Mouse (Mus musculus): ENCODE measurements around the gene Tnr. TPM values are rescaled to one million over a fixed set of nuclear protein-coding genes. Genes with fewer than 3 reads are reported as not detected.

Gene Tnr
- polyA plus RNA-seq (2015; fragmentation: Nextera tagmentation; extraction: Ambion mirVana), result 0.01 and 0.02 TPM in 2 replicates

- Histone ChIP-seq H3K36me3 (no peaks in the 10 kb centered on the region), H3K9ac (no peak within 1 kb of the TSS), H3K4me2 (no peak within 1 kb of the TSS), H3K27me3 (0 out of 2 replicates have a peak, but pooled peaks cover 3% of the 10 kb centered on the region), H3K9me3 (replicated peaks) (no peaks in the 10 kb centered on the region), H3K4me3 (replicated peaks) (no peak within 1 kb of the TSS), H3K27ac (no peak within 1 kb of the TSS), H3K4me1 (replicated peaks) (no peaks in the 10 kb centered on the region)
- 3% methylated on average over 8 of the region's 8 CpGs for WGBS (ENCODE audit: insufficient replicate concordance)
- ATAC-seq (ENCODE audit: low read depth) (no peak), DNase-seq (no peak)
These were observed at the start of gene Tnr for GRCm38 (mm10) chr1:159523578-159523977. Gene Tnr, plus strand, starts transcription at chr1:159523769.

- no peaks in the 10 kb centered on the region for H3K36me3 ChIP-seq
- H3K27me3 ChIP-seq, result no peaks in the 10 kb centered on the region
- ATAC-seq (ENCODE audit: low read depth) (no peak), DNase-seq (no peak)
- no peak overlapping the region for H3K27ac ChIP-seq
- no peaks in the 10 kb centered on the region for H3K4me1 ChIP-seq (replicated peaks)
- no peak overlapping the region for H3K4me2 ChIP-seq
- no peaks in the 10 kb centered on the region for H3K9me3 ChIP-seq (replicated peaks)
- no peak overlapping the region for H3K9ac ChIP-seq
- no peak overlapping the region for H3K4me3 ChIP-seq (replicated peaks)
- WGBS (ENCODE audit: insufficient replicate concordance), result 38% methylated on average over 4 of the region's 4 CpGs
These were observed 33.6 kb upstream of the Tnr start for GRCm38 (mm10) chr1:159489853-159490435.

DNA sequence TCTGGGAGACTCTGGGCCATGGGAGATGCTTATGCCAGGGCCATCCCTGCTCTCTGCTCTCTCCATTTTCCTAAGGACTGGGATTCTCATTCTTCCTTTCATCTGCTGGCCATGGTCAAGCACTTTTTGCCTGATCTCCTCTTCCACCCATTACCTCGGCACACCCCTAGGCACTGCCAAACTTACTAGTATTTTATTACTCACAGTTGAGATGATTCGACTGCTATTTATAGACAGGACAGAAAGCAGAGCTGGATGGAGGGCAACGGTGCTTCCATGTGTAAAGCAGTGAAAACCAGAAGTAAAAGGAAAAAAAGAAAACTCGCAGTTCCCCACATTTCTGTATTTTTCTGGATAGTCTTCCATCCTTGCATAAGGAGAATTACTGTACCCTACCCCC, 31.0 kb upstream of the Tnr start:
- Histone ChIP-seq H3K27ac (no peak overlapping the region), H3K36me3 (no peaks in the 10 kb centered on the region), H3K4me1 (replicated peaks) (no peaks in the 10 kb centered on the region), H3K4me3 (replicated peaks) (no peak overlapping the region), H3K27me3 (no peaks in the 10 kb centered on the region), H3K4me2 (no peak overlapping the region), H3K9me3 (replicated peaks) (no peaks in the 10 kb centered on the region), H3K9ac (no peak overlapping the region)
- 56% methylated on average over 4 of the region's 4 CpGs for WGBS (ENCODE audit: insufficient replicate concordance)
- ATAC-seq (ENCODE audit: low read depth) (no peak), DNase-seq (no peak)

DNA sequence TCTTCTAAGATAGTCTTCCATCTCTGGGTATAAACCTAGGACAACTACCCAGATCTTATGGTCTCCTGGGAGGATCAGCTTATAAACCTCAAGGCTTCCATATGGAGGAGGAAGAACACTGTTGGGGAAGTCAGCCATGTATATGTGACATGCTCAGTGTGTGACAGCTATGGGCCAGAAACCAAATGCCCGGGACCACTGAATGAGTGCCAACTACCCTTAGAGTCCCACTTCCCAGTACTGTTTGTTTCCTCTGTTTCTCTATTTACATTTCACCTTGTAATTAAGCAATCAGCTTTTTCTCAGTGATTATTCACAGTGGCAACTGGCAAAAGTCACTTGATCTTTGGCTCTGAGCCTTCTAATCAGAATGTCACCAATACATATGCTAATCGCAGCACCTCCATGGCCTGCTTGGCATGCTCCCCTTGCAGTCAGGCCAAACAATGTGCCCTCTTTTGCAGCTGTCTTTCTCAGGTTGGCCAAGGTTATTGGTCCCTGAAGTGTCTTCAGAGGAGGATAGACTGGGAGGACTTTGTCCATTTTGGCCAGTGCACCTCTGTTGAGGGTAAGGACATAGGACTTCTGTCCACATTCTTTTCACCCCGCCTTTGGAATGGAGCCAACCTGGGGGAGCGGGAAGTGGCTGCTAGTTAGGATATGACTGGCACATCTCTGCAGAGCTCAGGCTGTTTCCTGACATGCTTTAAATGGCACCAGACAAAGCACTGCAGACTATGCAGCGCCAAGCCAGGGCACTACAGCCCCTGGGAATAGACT, 29.7 kb upstream of the Tnr start:
- WGBS (ENCODE audit: insufficient replicate concordance), result 63% methylated on average over 5 of the region's 5 CpGs
- Histone ChIP-seq H3K36me3 (no peaks in the 10 kb centered on the region), H3K4me2 (no peak overlapping the region), H3K9me3 (replicated peaks) (no peaks in the 10 kb centered on the region), H3K9ac (no peak overlapping the region), H3K4me3 (replicated peaks) (no peak overlapping the region), H3K27me3 (no peaks in the 10 kb centered on the region), H3K4me1 (replicated peaks) (no peaks in the 10 kb centered on the region), H3K27ac (no peak overlapping the region)
- DNase-seq (no peak), ATAC-seq (ENCODE audit: low read depth) (no peak)

DNA sequence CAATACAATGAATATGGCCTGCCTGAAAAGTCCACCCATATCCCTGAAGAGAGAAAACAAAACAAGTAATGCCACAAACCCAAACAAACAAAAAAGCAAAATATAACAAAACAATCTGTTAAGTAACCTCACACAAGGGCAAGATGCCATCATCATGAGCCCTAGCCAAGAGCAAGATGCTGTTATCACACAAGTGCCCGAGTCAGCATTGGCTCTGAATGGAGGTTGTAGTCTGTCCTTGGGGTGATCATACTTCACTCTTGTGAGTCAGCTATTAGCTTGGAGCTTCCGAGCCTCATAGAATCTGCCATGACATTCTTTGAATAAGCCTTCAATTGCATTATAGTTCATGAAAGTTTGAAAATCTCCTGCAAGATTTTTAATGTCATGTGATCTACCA, 25.3 kb upstream of the Tnr start:
- WGBS (ENCODE audit: insufficient replicate concordance), result 60% methylated on average over 2 of the region's 2 CpGs
- DNase-seq, result no peak
- Histone ChIP-seq H3K4me3 (replicated peaks) (no peak overlapping the region), H3K36me3 (no peaks in the 10 kb centered on the region), H3K9ac (no peak overlapping the region), H3K9me3 (replicated peaks) (no peaks in the 10 kb centered on the region), H3K4me2 (no peak overlapping the region), H3K27me3 (no peaks in the 10 kb centered on the region), H3K4me1 (replicated peaks) (no peaks in the 10 kb centered on the region), H3K27ac (no peak overlapping the region)
- ATAC-seq (ENCODE audit: low read depth), result no peak

DNA sequence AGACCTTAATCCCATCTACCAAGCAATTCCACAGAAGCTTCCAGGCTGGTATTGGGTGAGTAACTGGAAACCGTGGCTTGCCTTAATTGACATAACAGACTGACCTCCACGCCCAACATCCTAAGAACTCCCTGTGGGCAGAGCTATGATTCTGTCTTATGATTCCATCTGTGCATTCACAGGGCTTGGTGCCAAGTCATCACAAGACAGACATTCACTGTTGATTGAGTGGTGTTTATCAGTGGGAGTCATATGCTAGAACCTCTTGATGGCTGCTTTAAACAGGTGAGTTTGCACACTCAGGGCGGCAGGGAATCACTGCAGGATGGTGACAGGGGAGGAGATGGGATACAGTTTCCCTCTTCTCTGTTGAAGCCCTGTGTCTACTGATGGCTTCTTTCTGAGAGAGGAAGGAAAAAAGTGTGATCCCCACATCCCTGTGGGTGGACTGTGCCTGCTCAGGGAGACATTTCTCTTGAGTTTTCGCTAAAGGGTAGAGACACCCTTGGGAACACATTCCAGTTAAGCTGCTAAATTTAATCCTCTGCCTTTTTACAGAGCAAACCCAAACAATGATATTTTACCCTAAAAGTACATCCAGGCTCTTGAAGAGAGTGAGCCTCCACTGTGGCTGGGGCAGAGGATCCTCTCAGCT, 23.6 kb upstream of the Tnr start:
- Histone ChIP-seq H3K4me3 (replicated peaks) (no peak overlapping the region), H3K9me3 (replicated peaks) (no peaks in the 10 kb centered on the region), H3K9ac (no peak overlapping the region), H3K27ac (no peak overlapping the region), H3K4me2 (no peak overlapping the region), H3K27me3 (no peaks in the 10 kb centered on the region), H3K4me1 (replicated peaks) (no peaks in the 10 kb centered on the region), H3K36me3 (no peaks in the 10 kb centered on the region)
- WGBS (ENCODE audit: insufficient replicate concordance), result 67% methylated on average over 4 of the region's 4 CpGs
- DNase-seq, result no peak
- ATAC-seq (ENCODE audit: low read depth), result no peak

GRCm38 (mm10) chr1:159501911-159502310, 21.7 kb upstream of the Tnr start:
- 64% methylated on average over 4 of the region's 4 CpGs for WGBS (ENCODE audit: insufficient replicate concordance)
- Histone ChIP-seq H3K4me2 (no peak overlapping the region), H3K4me1 (replicated peaks) (no peaks in the 10 kb centered on the region), H3K36me3 (no peaks in the 10 kb centered on the region), H3K4me3 (replicated peaks) (no peak overlapping the region), H3K9ac (no peak overlapping the region), H3K27ac (no peak overlapping the region), H3K9me3 (replicated peaks) (no peaks in the 10 kb centered on the region), H3K27me3 (no peaks in the 10 kb centered on the region)
- DNase-seq, result no peak
- ATAC-seq (ENCODE audit: low read depth), result no peak

DNA sequence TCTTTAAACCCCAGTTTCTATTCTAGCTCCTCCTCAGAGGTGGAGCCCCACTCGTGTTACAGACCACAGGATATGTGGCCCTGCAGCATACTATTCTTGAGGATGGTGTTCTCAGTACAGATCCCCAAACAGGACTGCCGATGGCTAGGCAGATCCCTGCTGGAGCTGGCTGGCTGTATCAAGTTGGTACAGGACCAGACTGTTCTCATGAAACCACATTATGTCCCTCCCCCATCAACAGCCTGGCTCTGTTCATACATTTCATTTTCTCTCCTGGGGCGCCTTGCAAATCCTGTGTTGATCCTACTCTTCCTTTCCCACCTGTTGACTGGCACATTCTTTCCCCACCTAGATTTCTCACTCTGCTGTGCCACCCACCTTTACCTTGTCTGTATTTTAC, 12.9 kb upstream of the Tnr start:
- Histone ChIP-seq H3K36me3 (no peaks in the 10 kb centered on the region), H3K9me3 (replicated peaks) (no peaks in the 10 kb centered on the region), H3K4me2 (no peak overlapping the region), H3K9ac (no peak overlapping the region), H3K4me1 (replicated peaks) (no peaks in the 10 kb centered on the region), H3K27ac (no peak overlapping the region), H3K4me3 (replicated peaks) (no peak overlapping the region), H3K27me3 (no peaks in the 10 kb centered on the region)
- DNase-seq (no peak), ATAC-seq (ENCODE audit: low read depth) (no peak)
- 53% methylated on average over 3 of the region's 3 CpGs for WGBS (ENCODE audit: insufficient replicate concordance)

DNA sequence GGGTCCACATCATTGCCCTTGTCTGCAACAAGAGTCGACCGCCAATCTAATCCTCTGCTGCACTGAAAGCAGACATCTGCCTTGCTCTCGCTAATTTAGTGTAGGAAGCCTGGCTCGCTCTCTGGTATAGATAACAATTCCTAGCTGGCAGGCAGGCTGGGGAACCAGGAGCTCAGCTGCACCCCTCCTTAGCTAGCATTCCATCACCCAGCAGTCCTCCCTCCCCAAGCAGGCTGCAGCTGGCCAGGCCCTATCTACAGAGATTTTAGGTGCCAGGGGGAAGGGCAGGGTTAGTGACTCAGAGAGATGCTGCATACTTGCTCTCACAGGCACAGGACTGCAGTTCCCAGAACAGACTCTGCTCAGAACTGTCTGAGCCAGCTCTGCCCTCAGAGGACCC, 5.9 kb upstream of the Tnr start:
- no peak for DNase-seq
- Histone ChIP-seq H3K27me3 (no peaks in the 10 kb centered on the region), H3K4me3 (replicated peaks) (no peak overlapping the region), H3K4me1 (replicated peaks) (no peaks in the 10 kb centered on the region), H3K4me2 (no peak overlapping the region), H3K9ac (no peak overlapping the region), H3K9me3 (replicated peaks) (no peaks in the 10 kb centered on the region), H3K27ac (no peak overlapping the region), H3K36me3 (no peaks in the 10 kb centered on the region)
- 19% methylated on average over 4 of the region's 4 CpGs for WGBS (ENCODE audit: insufficient replicate concordance)
- no peak for ATAC-seq (ENCODE audit: low read depth)

- DNase-seq, result no peak
- H3K4me2 ChIP-seq, result no peak overlapping the region
- H3K36me3 ChIP-seq, result no peaks in the 10 kb centered on the region
- H3K27me3 ChIP-seq, result no peaks in the 10 kb centered on the region
- ATAC-seq (ENCODE audit: low read depth), result no peak
- H3K9me3 ChIP-seq (replicated peaks), result no peaks in the 10 kb centered on the region
- H3K27ac ChIP-seq, result no peak overlapping the region
- no peak overlapping the region for H3K9ac ChIP-seq
- WGBS (ENCODE audit: insufficient replicate concordance), result 30% methylated on average over 1 of the region's 1 CpGs
- H3K4me3 ChIP-seq (replicated peaks), result no peak overlapping the region
- no peaks in the 10 kb centered on the region for H3K4me1 ChIP-seq (replicated peaks)
These were observed 4.4 kb upstream of the Tnr start for GRCm38 (mm10) chr1:159519206-159519605.

- Histone ChIP-seq H3K27me3 (0 out of 2 replicates have a peak, but pooled peaks cover 3% of the 10 kb centered on the region), H3K4me2 (no peak overlapping the region), H3K36me3 (no peaks in the 10 kb centered on the region), H3K9me3 (replicated peaks) (no peaks in the 10 kb centered on the region), H3K4me3 (replicated peaks) (no peak overlapping the region), H3K9ac (no peak overlapping the region), H3K27ac (no peak overlapping the region), H3K4me1 (replicated peaks) (no peaks in the 10 kb centered on the region)
- DNase-seq, result no peak
- ATAC-seq (ENCODE audit: low read depth), result no peak
- WGBS (ENCODE audit: insufficient replicate concordance), result 50% methylated on average over 2 of the region's 2 CpGs
These were observed 500 bp upstream of the Tnr start for GRCm38 (mm10) chr1:159523069-159523468.

All from liver, embryonic 13.5 days (tissue).